Mouse (Mus musculus) MEL (cell line): Measurements from ENCODE around the gene Mettl26.

Source experiments
- CTCF ChIP-seq, 3 experiments: IDR thresholded peaks in 2 of 3; conservative IDR thresholded peaks in 1 of 3; 2 replicates each; pipeline ENCODE4 v1.5.1; 2011 to 2012; ENCODE audit warnings: low read length in 3 of 3, low read depth in 2 of 3, mild to moderate bottlenecking in 2 of 3, improper control_type of control experiment in 1 of 3, inconsistent platforms in 1 of 3, mixed read lengths in 1 of 3, moderate library complexity in 1 of 3; ENCODE audit not compliant: control insufficient read depth in 1 of 3, insufficient read depth in 1 of 3, poor library complexity in 1 of 3, severe bottlenecking in 1 of 3
- ELF1 ChIP-seq: IDR thresholded peaks from 2 replicates; pipeline ENCODE4 v1.6.1; 2014; ENCODE audit warnings: low read depth, mild to moderate bottlenecking, inconsistent platforms, low read length, improper control_type of control experiment, moderate library complexity
- EP300 ChIP-seq, 2 experiments: IDR thresholded peaks; 2 replicates each; pipeline ENCODE4 v1.6.1; 2011; ENCODE audit warnings: improper control_type of control experiment in 2 of 2, low read length in 2 of 2, low read depth in 1 of 2, mild to moderate bottlenecking in 1 of 2
- MAZ ChIP-seq: IDR thresholded peaks from 2 replicates; pipeline ENCODE4 v1.6.1; 2012; ENCODE audit warnings: low read depth, mild to moderate bottlenecking, inconsistent platforms, low read length, improper control_type of control experiment
- POLR2A ChIP-seq, 2 experiments: IDR thresholded peaks; 2 replicates each; pipeline ENCODE4 v1.6.1; 2011 to 2012; ENCODE audit warnings: low read length in 2 of 2, mild to moderate bottlenecking in 2 of 2, control low read depth in 1 of 2, improper control_type of control experiment in 1 of 2, low read depth in 1 of 2, moderate library complexity in 1 of 2; ENCODE audit not compliant: control insufficient read depth in 1 of 2, insufficient read depth in 1 of 2, poor library complexity in 1 of 2
- RAD21 ChIP-seq: IDR thresholded peaks from 2 replicates; pipeline ENCODE4 v1.6.1; 2011; ENCODE audit warnings: mild to moderate bottlenecking, low read depth, low read length, improper control_type of control experiment
- SIN3A ChIP-seq: IDR thresholded peaks from 2 replicates; pipeline ENCODE4 v1.6.1; 2012; ENCODE audit warnings: low read length, improper control_type of control experiment, inconsistent platforms
- TAL1 ChIP-seq: IDR thresholded peaks from 2 replicates; pipeline ENCODE4 v1.6.1; 2012; ENCODE audit warnings: mild to moderate bottlenecking, inconsistent platforms, low read length, moderate library complexity, mixed read lengths
- TBP ChIP-seq: IDR thresholded peaks from 2 replicates; pipeline ENCODE4 v1.8.0; 2011; ENCODE audit warnings: low read depth, low read length, improper control_type of control experiment
- TCF12 ChIP-seq: IDR thresholded peaks from 2 replicates; pipeline ENCODE4 v1.6.1; 2014; ENCODE audit warnings: low read depth, mild to moderate bottlenecking, inconsistent platforms, low read length, improper control_type of control experiment, moderate library complexity
- ZKSCAN1 ChIP-seq: IDR thresholded peaks from 2 replicates; pipeline ENCODE4 v1.6.1; 2012; ENCODE audit warnings: low read depth, mild to moderate bottlenecking, inconsistent platforms, low read length, improper control_type of control experiment, moderate library complexity
- ZMIZ1 ChIP-seq: IDR thresholded peaks from 2 replicates; pipeline ENCODE4 v1.6.1; 2012; ENCODE audit warnings: low read depth, mild to moderate bottlenecking, inconsistent platforms, low read length, improper control_type of control experiment, moderate library complexity

DNA sequence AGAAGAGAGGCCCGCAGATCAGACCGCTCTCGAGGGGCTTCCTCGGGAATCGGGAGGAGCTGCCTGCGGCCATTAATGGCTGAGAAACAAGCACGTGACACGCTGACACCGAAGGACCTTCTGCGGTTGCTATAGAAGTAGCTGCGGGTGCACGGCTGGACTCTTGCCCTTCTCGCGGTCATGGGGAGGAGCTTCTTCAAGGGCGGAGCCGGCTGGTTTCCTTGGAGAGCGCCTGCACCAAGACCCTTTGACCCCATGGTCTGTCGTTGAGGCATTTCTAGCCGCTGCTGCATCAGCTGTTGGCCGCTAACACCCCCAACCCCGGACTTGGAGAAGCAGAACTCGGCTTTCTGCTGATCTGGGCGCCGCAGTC is 41.6 kb upstream of the Mettl26 start, which contains the start of gene Stub1:
- no peak for TF ChIP-seq CTCF (IDR thresholded peaks at IDR 0.05 in 2 of 3, conservative IDR thresholded peaks at IDR 0.05 in 1 of 3; ENCODE audit: control insufficient read depth in 1 of 3, insufficient read depth in 1 of 3, low read depth in 2 of 3, low read length in 3 of 3, poor library complexity in 1 of 3, severe bottlenecking in 1 of 3)
- no peak for TF ChIP-seq TBP
- TF ChIP-seq TAL1, result no peak
- 0 out of 2 replicates have a peak, but pooled peaks have one; percentile 5 for TF ChIP-seq MAZ
- TF ChIP-seq POLR2A (IDR thresholded peaks at IDR 0.05; ENCODE audit: control insufficient read depth in 1 of 2, insufficient read depth in 1 of 2, low read depth in 1 of 2, low read length in 2 of 2, poor library complexity in 1 of 2), result no peak; a peak in 1 of 4 replicates
- TF ChIP-seq RAD21, result no peak
- TF ChIP-seq ZMIZ1, result peak; percentile 21; the same call in 1 of the 2 replicates
- peak; percentile 43; the same call in 1 of the 2 replicates for TF ChIP-seq SIN3A
- TF ChIP-seq EP300 (IDR thresholded peaks at IDR 0.05; ENCODE audit: low read depth in 1 of 2, low read length in 2 of 2), result no peak
- TF ChIP-seq TCF12, result 0 out of 2 replicates have a peak, but pooled peaks have one; percentile 1
- TF ChIP-seq ELF1, result no peak
- no peak for TF ChIP-seq ZKSCAN1
